Mouse (Mus musculus) layer of hippocampus, adult 2 months (tissue): ENCODE measurements around the gene Fam129a. TPM values are rescaled to one million over a fixed set of nuclear protein-coding genes. Genes with fewer than 3 reads are reported as not detected.
"Not testable (repeated sequence)": the region's sequence is repeated elsewhere in the genome, so short reads cannot be mapped to it uniquely, and the experiment has no call there.

ENCODE experiments used
- DNase-seq, 2 experiments: peaks; one replicate each; pipeline ENCODE4 v3.0.0; 2022; ENCODE audit warnings: low spot score in 2 of 2
- H3K27ac ChIP-seq: fragments of 200-600 bp; 2 replicates; pipeline ENCODE4 v1.8.1; 2022
- H3K4me3 ChIP-seq: fragments of 200-600 bp; 2 replicates; pipeline ENCODE4 v1.8.1; 2022; ENCODE audit warnings: mild to moderate bottlenecking
- CTCF ChIP-seq: fragments of 200-600 bp; conservative IDR thresholded peaks from 2 replicates; pipeline ENCODE4 v1.8.1; 2022; ENCODE audit warnings: antibody characterized with exemption, mild to moderate bottlenecking, moderate library complexity
- total RNA-seq, 2 experiments: library from RNA; stranded (reverse); gene quantifications; 2 replicates each; pipeline ENCODE4 v1.2.3; 2021

The Fam129a gene
- total RNA-seq, 2 experiments from 2014 or later = 1.4 to 1.7 TPM

GRCm38 (mm10) chr1:151595600-151596299, 24.8 kb downstream of the Fam129a start:
- no peak for TF ChIP-seq CTCF
- no peak for DNase-seq

GRCm38 (mm10) chr1:151596562-151596961, 25.6 kb downstream of the Fam129a start:
- no peak overlapping the region for H3K4me3 ChIP-seq
- H3K27ac ChIP-seq = no peak overlapping the region
- no peak for DNase-seq
- no peak for TF ChIP-seq CTCF

More at GRCm38 (mm10) chr1:151595600-151596299, 24.8 kb downstream of the Fam129a start:
- Histone ChIP-seq H3K27ac (no peak overlapping the region), H3K4me3 (no peak overlapping the region)

GRCm38 (mm10) chr1:151597677-151598297, 26.8 kb downstream of the Fam129a start:
- Histone ChIP-seq H3K4me3 (no peak overlapping the region), H3K27ac (no peak overlapping the region)
- no peak for TF ChIP-seq CTCF
- no peak for DNase-seq

- no peak for TF ChIP-seq CTCF
- Histone ChIP-seq H3K27ac (no peak overlapping the region), H3K4me3 (no peak overlapping the region)
- no peak for DNase-seq
Measured at GRCm38 (mm10) chr1:151598876-151599275, 27.9 kb downstream of the Fam129a start.

GRCm38 (mm10) chr1:151604328-151604727, 33.3 kb downstream of the Fam129a start:
- no peak for TF ChIP-seq CTCF
- DNase-seq = no peak
- Histone ChIP-seq H3K4me3 (no peak overlapping the region), H3K27ac (no peak overlapping the region)

GRCm38 (mm10) chr1:151607957-151608356, 37.0 kb downstream of the Fam129a start:
- H3K4me3 ChIP-seq, DNase-seq: not testable (repeated sequence)

GRCm38 (mm10) chr1:151610621-151611020, 39.6 kb downstream of the Fam129a start:
- no peak for TF ChIP-seq CTCF
- no peak for DNase-seq

More at GRCm38 (mm10) chr1:151607957-151608356, 37.0 kb downstream of the Fam129a start:
- not testable (repeated sequence) for H3K27ac ChIP-seq

GRCm38 (mm10) chr1:151614320-151614935, 43.4 kb downstream of the Fam129a start:
- Histone ChIP-seq H3K4me3 (no peak overlapping the region), H3K27ac (no peak overlapping the region)
- no peak for TF ChIP-seq CTCF
- no peak for DNase-seq

More at GRCm38 (mm10) chr1:151610621-151611020, 39.6 kb downstream of the Fam129a start:
- Histone ChIP-seq H3K27ac (no peak overlapping the region), H3K4me3 (no peak overlapping the region)

GRCm38 (mm10) chr1:151615625-151616024, 44.6 kb downstream of the Fam129a start:
- DNase-seq = no peak
- no peak overlapping the region for H3K27ac ChIP-seq
- TF ChIP-seq CTCF = no peak
- no peak overlapping the region for H3K4me3 ChIP-seq

- H3K27ac ChIP-seq = no peak overlapping the region
- no peak for TF ChIP-seq CTCF
- H3K4me3 ChIP-seq = no peak overlapping the region
- DNase-seq = peak in 1 of 2 experiments; percentile 26
Measured at GRCm38 (mm10) chr1:151616555-151617205, 45.7 kb downstream of the Fam129a start.

- no peak for DNase-seq
- H3K27ac ChIP-seq = no peak overlapping the region
- no peak overlapping the region for H3K4me3 ChIP-seq
- TF ChIP-seq CTCF = no peak
Measured at GRCm38 (mm10) chr1:151618251-151618650, 47.3 kb downstream of the Fam129a start.

- TF ChIP-seq CTCF = no peak
- Histone ChIP-seq H3K27ac (no peak overlapping the region), H3K4me3 (no peak overlapping the region)
- DNase-seq = no peak
Measured at GRCm38 (mm10) chr1:151619281-151619711, 48.3 kb downstream of the Fam129a start.

- DNase-seq = no peak
- Histone ChIP-seq H3K4me3 (no peak overlapping the region), H3K27ac (no peak overlapping the region)
- no peak for TF ChIP-seq CTCF
Measured at GRCm38 (mm10) chr1:151620730-151621129, 49.7 kb downstream of the Fam129a start.
